Mouse (Mus musculus): ENCODE data around the gene Ctu2. TPM values are rescaled to one million over a fixed set of nuclear protein-coding genes. Genes with fewer than 3 reads are reported as not detected.

The Ctu2 gene
- polyA plus RNA-seq, 1 experiment from 2014 or later, result 53.8 TPM

DNA sequence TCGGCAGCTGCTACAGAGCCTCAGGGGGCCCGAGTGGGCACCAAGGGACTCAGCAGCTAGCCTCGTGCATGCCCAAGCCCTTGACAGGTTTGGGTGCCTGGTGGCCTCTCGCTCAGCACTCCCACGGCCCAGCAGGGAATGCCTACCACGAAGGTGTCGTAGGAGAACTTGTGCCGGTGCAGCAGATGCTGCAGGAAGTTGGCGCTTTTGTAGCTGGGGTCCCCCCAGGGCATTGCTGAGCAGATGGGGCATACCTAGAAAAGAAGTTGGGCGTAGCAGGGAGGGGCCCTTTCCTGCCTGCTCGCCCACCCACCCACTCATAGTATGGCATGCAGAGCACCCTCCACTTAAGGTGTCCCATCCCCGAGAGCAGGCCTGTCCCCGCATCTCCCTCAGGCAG, 8.1 kb upstream of the Ctu2 start:
- H3K9ac ChIP-seq (ENCODE audit: low read length), result no peak overlapping the region
- ATAC-seq (replicated peaks; ENCODE audit: low FRiP score, low TSS enrichment, low read depth) (no peak), DNase-seq (ENCODE audit: low spot score) (no peak)
- H3K27ac ChIP-seq (ENCODE audit: low read depth), result no peak overlapping the region
- no peak overlapping the region for H3K4me2 ChIP-seq (ENCODE audit: low read length)
- WGBS, result 92% methylated on average over 13 of the region's 13 CpGs
- no peaks in the 10 kb centered on the region for H3K4me1 ChIP-seq (replicated peaks; ENCODE audit: control insufficient read depth, insufficient read depth, low read length)
- H3K36me3 ChIP-seq (ENCODE audit: control insufficient read depth, insufficient read depth, low read length), result peaks cover 42% of the 10 kb centered on the region
- no peaks in the 10 kb centered on the region for H3K9me3 ChIP-seq (ENCODE audit: control insufficient read depth, low read length)
- no peaks in the 10 kb centered on the region for H3K27me3 ChIP-seq (replicated peaks; ENCODE audit: control insufficient read depth, insufficient read depth, low read length)
- H3K4me3 ChIP-seq (ENCODE audit: low read depth, low read length), result no peak overlapping the region

DNA sequence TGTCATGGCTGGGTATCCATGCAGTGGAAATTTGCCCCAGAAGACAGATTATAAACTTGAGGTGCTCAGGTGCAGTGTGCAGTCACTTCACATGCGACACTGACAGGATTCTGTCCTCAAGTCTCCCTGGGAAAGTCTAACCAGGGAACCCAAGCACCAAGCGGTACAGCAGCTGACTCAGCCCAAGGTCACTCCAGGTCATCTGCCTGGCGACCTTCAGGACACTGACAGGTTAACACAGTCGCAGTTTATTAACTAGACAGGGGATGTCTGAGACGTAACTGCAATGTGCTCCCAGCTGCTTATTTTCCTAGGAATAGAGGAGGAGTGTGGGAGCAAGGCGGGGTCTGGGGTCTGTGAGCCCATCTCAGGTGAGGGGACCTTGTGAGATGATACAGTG, 6.5 kb upstream of the Ctu2 start:
- H3K4me2 ChIP-seq (ENCODE audit: low read length), result no peak overlapping the region
- H3K27me3 ChIP-seq (replicated peaks; ENCODE audit: control insufficient read depth, insufficient read depth, low read length), result no peaks in the 10 kb centered on the region
- no peak overlapping the region for H3K9ac ChIP-seq (ENCODE audit: low read length)
- H3K36me3 ChIP-seq (ENCODE audit: control insufficient read depth, insufficient read depth, low read length), result peaks cover 48% of the 10 kb centered on the region
- peaks cover 5% of the 10 kb centered on the region for H3K4me1 ChIP-seq (replicated peaks; ENCODE audit: control insufficient read depth, insufficient read depth, low read length)
- no peaks in the 10 kb centered on the region for H3K9me3 ChIP-seq (ENCODE audit: control insufficient read depth, low read length)
- 74% methylated on average over 6 of the region's 6 CpGs for WGBS
- DNase-seq (ENCODE audit: low spot score) (no peak), ATAC-seq (replicated peaks; ENCODE audit: low FRiP score, low TSS enrichment, low read depth) (no peak)
- H3K4me3 ChIP-seq (ENCODE audit: low read depth, low read length), result no peak overlapping the region
- no peak overlapping the region for H3K27ac ChIP-seq (ENCODE audit: low read depth)

DNA sequence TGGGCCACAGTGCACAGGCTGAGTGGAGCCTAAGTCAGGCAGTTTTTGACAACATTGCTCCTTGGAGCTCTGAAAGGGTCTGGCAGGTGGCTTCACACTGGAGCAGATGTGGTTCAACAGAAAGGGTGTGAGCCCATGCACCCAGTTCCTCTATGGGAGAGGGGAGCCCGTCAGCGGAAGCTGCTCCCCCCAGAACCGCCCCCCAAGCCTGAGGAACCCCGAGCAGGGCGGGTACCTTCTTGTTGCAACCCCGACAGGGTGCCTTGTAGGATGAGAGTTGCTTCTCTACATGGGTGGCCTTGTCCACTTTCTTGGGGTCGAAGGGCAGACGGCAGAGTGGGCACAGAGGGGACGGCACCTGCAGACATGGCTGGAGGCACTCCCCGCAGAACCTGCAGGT, 6.0 kb upstream of the Ctu2 start:
- 80% methylated on average over 10 of the region's 10 CpGs for WGBS

DNA sequence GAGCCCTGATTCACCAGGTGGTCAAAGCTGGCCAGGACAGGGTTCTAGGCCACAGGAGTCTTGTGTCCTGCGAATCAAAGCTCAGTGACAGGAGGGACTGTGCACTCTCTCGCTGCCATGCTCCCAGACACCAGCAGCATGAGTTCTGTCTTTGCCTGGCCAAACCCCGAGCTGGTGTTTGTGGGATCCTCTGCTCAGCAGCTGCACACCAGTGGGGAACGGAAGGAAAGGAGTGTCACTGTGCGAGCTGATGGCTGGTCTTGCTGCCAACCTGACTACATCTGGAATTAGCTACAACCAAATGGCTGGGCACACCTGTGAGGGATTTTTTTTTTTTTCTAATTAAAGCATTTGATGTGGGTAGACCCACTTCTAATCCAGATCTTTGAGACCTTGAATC, 5.3 kb upstream of the Ctu2 start:
- 80% methylated on average over 5 of the region's 5 CpGs for WGBS
- ATAC-seq (replicated peaks; ENCODE audit: low FRiP score, low TSS enrichment, low read depth) (no peak), DNase-seq (ENCODE audit: low spot score) (no peak)
- H3K4me1 ChIP-seq (replicated peaks; ENCODE audit: control insufficient read depth, insufficient read depth, low read length), result peaks cover 13% of the 10 kb centered on the region
- H3K4me2 ChIP-seq (ENCODE audit: low read length), result no peak overlapping the region
- H3K36me3 ChIP-seq (ENCODE audit: control insufficient read depth, insufficient read depth, low read length), result peaks cover 45% of the 10 kb centered on the region
- no peak overlapping the region for H3K4me3 ChIP-seq (ENCODE audit: low read depth, low read length)
- no peaks in the 10 kb centered on the region for H3K27me3 ChIP-seq (replicated peaks; ENCODE audit: control insufficient read depth, insufficient read depth, low read length)
- no peak overlapping the region for H3K27ac ChIP-seq (ENCODE audit: low read depth)
- H3K9ac ChIP-seq (ENCODE audit: low read length), result no peak overlapping the region
- H3K9me3 ChIP-seq (ENCODE audit: control insufficient read depth, low read length), result no peaks in the 10 kb centered on the region

More for the DNA sequence above, 6.0 kb upstream of the Ctu2 start:
- peaks cover 48% of the 10 kb centered on the region for H3K36me3 ChIP-seq (ENCODE audit: control insufficient read depth, insufficient read depth, low read length)
- ATAC-seq (replicated peaks; ENCODE audit: low FRiP score, low TSS enrichment, low read depth) (no peak), DNase-seq (ENCODE audit: low spot score) (no peak)
- H3K4me1 ChIP-seq (replicated peaks; ENCODE audit: control insufficient read depth, insufficient read depth, low read length), result peaks cover 11% of the 10 kb centered on the region
- H3K27ac ChIP-seq (ENCODE audit: low read depth), result no peak overlapping the region
- H3K4me3 ChIP-seq (ENCODE audit: low read depth, low read length), result no peak overlapping the region
- H3K9me3 ChIP-seq (ENCODE audit: control insufficient read depth, low read length), result no peaks in the 10 kb centered on the region
- H3K4me2 ChIP-seq (ENCODE audit: low read length), result no peak overlapping the region
- H3K9ac ChIP-seq (ENCODE audit: low read length), result no peak overlapping the region
- no peaks in the 10 kb centered on the region for H3K27me3 ChIP-seq (replicated peaks; ENCODE audit: control insufficient read depth, insufficient read depth, low read length)

DNA sequence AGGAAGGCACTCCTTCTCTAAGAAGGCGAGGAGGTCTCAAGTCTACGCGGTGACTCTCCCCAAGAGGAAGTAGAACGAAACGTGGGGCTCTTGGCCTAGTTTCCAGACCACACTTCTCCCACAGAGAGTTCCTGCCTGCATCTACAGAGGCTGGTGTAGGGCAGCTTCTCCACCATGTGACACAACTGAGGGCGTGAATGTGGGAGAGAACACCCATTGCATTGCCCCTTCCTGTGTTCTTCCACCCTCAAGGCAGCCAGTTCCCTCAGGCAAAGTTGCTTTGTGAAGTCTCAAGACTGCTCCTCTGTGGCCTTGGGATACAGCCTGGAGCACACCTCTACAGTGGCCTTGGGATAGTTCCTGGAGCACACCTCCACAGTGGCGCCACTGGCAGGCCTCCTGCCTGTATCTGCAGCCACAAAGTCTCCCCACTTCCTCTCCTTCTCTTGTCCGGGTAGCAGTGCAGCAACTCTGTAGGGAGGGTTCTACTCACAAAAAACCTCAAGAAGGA, 2.0 kb upstream of the Ctu2 start:
- peaks cover 20% of the 10 kb centered on the region for H3K4me1 ChIP-seq (replicated peaks; ENCODE audit: control insufficient read depth, insufficient read depth, low read length)
- H3K9me3 ChIP-seq (ENCODE audit: control insufficient read depth, low read length), result no peaks in the 10 kb centered on the region
- DNase-seq (ENCODE audit: low spot score), result no peak
- H3K27ac ChIP-seq (ENCODE audit: low read depth), result no peak overlapping the region
- 82% methylated on average over 8 of the region's 8 CpGs for WGBS
- peaks cover 19% of the 10 kb centered on the region for H3K36me3 ChIP-seq (ENCODE audit: control insufficient read depth, insufficient read depth, low read length)
- no peak overlapping the region for H3K4me3 ChIP-seq (ENCODE audit: low read depth, low read length)
- ATAC-seq (replicated peaks; ENCODE audit: low FRiP score, low TSS enrichment, low read depth), result no peak
- H3K4me2 ChIP-seq (ENCODE audit: low read length), result no peak overlapping the region
- H3K27me3 ChIP-seq (replicated peaks; ENCODE audit: control insufficient read depth, insufficient read depth, low read length), result no peaks in the 10 kb centered on the region
- no peak overlapping the region for H3K9ac ChIP-seq (ENCODE audit: low read length)

DNA sequence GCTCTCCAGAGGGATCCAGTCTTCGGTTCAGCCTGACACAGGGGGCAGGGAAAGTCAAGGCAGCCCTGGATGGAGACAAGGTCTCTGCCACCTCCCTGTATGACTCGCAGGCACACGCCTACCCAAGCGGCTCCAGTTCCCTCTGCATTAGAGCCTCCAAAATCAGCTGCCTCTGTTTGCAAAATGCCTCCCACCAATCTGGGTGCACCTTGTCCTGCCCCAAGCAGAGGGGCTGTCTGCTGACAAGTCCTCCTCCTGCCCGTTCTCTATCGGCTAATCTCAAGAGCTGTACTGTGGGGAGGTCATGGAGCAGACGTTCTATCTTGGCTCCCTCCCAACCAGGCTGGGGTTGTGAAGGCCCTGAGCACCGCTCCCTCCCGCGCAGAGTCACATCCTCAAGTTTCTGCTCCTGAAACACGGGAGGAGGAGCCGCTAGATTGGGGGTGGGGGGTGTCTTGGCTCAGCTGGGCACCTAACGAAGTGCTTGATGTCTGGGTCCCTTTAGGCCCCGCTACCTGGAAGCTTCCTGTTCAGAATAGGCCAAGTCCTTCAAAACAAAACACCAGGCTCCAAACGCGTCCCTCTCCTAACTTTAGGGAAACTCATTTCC, 887 bp upstream of the Ctu2 start:
- no peak for ATAC-seq (replicated peaks; ENCODE audit: low FRiP score, low TSS enrichment, low read depth)
- H3K36me3 ChIP-seq (ENCODE audit: control insufficient read depth, insufficient read depth, low read length), result peaks cover 22% of the 10 kb centered on the region
- H3K27me3 ChIP-seq (replicated peaks; ENCODE audit: control insufficient read depth, insufficient read depth, low read length), result no peaks in the 10 kb centered on the region
- H3K9ac ChIP-seq (ENCODE audit: low read length), result peak overlapping the region; percentile 81
- peak overlapping the region; percentile 88 for H3K4me2 ChIP-seq (ENCODE audit: low read length)
- H3K4me1 ChIP-seq (replicated peaks; ENCODE audit: control insufficient read depth, insufficient read depth, low read length), result peaks cover 20% of the 10 kb centered on the region
- peak overlapping the region; percentile 97 for H3K4me3 ChIP-seq (ENCODE audit: low read depth, low read length)
- WGBS, result 9% methylated on average over 16 of the region's 16 CpGs
- peak; percentile 70 for DNase-seq (ENCODE audit: low spot score)
- H3K27ac ChIP-seq (ENCODE audit: low read depth), result peak overlapping the region; percentile 48; the same call in 1 of the 2 replicates
- H3K9me3 ChIP-seq (ENCODE audit: control insufficient read depth, low read length), result no peaks in the 10 kb centered on the region

DNA sequence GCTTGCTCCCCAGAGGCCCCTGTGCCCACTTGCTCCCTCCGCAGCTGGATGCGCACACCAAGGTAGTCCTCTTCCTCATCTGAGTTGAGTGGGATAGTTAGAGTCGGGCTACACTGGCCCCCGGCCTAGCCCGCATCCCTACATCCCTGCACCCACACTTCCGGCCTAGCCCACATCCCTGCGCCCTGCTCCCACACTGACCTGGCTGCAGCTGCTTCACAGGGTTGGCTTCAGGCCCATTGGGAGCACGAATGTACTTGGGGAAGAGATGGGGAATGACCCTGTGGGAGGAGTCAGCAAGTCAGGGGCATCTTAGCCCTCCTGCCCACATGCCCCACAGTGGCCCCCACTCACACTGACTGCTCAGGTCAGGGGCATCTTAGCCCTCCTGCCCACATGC, 6.5 kb downstream of the Ctu2 start:
- Histone ChIP-seq H3K4me1 (replicated peaks; ENCODE audit: control insufficient read depth, insufficient read depth, low read length) (no peaks in the 10 kb centered on the region), H3K27ac (ENCODE audit: low read depth) (no peak overlapping the region), H3K4me3 (ENCODE audit: low read depth, low read length) (no peak overlapping the region), H3K36me3 (ENCODE audit: control insufficient read depth, insufficient read depth, low read length) (peaks cover 84% of the 10 kb centered on the region), H3K27me3 (replicated peaks; ENCODE audit: control insufficient read depth, insufficient read depth, low read length) (no peaks in the 10 kb centered on the region), H3K9ac (ENCODE audit: low read length) (no peak overlapping the region), H3K4me2 (ENCODE audit: low read length) (no peak overlapping the region), H3K9me3 (ENCODE audit: control insufficient read depth, low read length) (no peaks in the 10 kb centered on the region)
- DNase-seq (ENCODE audit: low spot score), result no peak
- 95% methylated on average over 8 of the region's 8 CpGs for WGBS
- no peak for ATAC-seq (replicated peaks; ENCODE audit: low FRiP score, low TSS enrichment, low read depth)

DNA sequence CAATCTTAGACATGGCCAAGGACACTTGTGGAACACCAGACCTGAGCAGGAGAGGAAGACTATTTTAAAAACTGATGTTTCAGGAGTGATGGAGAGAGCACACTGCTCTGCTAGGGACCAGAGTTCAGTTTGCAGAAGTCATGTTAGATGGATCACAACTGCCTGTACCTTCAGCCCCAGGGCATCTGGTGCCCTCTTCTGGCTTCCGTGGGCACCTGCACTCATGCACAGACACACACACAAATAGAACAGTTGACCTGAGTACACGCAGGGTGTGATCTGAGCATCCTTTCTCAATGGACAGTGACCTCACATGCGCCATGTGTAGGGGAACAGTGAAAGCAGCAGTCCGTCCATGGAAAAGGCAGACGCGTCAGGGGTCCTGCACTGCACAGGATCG, 7.9 kb downstream of the Ctu2 start:
- DNase-seq (ENCODE audit: low spot score) (no peak), ATAC-seq (replicated peaks; ENCODE audit: low FRiP score, low TSS enrichment, low read depth) (no peak)
- peaks cover 94% of the 10 kb centered on the region for H3K36me3 ChIP-seq (ENCODE audit: control insufficient read depth, insufficient read depth, low read length)
- H3K4me1 ChIP-seq (replicated peaks; ENCODE audit: control insufficient read depth, insufficient read depth, low read length), result no peaks in the 10 kb centered on the region
- no peak overlapping the region for H3K4me2 ChIP-seq (ENCODE audit: low read length)
- no peak overlapping the region for H3K27ac ChIP-seq (ENCODE audit: low read depth)
- H3K4me3 ChIP-seq (ENCODE audit: low read depth, low read length), result no peak overlapping the region
- H3K9ac ChIP-seq (ENCODE audit: low read length), result no peak overlapping the region
- H3K9me3 ChIP-seq (ENCODE audit: control insufficient read depth, low read length), result no peaks in the 10 kb centered on the region
- H3K27me3 ChIP-seq (replicated peaks; ENCODE audit: control insufficient read depth, insufficient read depth, low read length), result no peaks in the 10 kb centered on the region
- WGBS, result 96% methylated on average over 7 of the region's 7 CpGs

DNA sequence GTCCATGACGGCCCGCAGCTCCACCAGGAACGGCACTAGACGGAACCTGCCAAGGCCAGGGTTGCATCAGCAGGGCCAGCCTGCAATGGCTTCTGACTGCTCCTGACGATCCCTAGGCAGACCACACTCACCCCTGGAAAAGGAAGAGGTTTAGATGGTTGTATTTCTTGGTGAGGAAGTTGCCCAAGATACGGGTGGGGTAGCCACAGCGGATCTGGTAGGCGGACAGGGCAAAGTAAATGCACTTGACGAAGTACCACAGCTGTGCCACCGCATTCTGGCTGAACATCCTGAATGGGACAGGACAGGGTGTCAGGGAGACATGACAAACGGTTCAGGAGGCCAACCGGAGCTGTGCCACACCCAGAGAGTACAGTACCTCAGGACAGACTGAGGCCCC, 8.9 kb downstream of the Ctu2 start:
- Histone ChIP-seq H3K9ac (ENCODE audit: low read length) (no peak overlapping the region), H3K27me3 (replicated peaks; ENCODE audit: control insufficient read depth, insufficient read depth, low read length) (no peaks in the 10 kb centered on the region), H3K36me3 (ENCODE audit: control insufficient read depth, insufficient read depth, low read length) (peaks cover 92% of the 10 kb centered on the region), H3K9me3 (ENCODE audit: control insufficient read depth, low read length) (no peaks in the 10 kb centered on the region), H3K4me1 (replicated peaks; ENCODE audit: control insufficient read depth, insufficient read depth, low read length) (no peaks in the 10 kb centered on the region), H3K27ac (ENCODE audit: low read depth) (no peak overlapping the region), H3K4me3 (ENCODE audit: low read depth, low read length) (no peak overlapping the region), H3K4me2 (ENCODE audit: low read length) (no peak overlapping the region)
- ATAC-seq (replicated peaks; ENCODE audit: low FRiP score, low TSS enrichment, low read depth), result no peak
- WGBS, result 92% methylated on average over 12 of the region's 12 CpGs
- no peak for DNase-seq (ENCODE audit: low spot score)

Measured in intestine, embryonic 14.5 days (tissue).